Mouse (Mus musculus): ENCODE measurements around the gene Sec24a. TPM values are rescaled to one million over a fixed set of nuclear protein-coding genes. Genes with fewer than 3 reads are reported as not detected.
"Not testable (repeated sequence)": the region's sequence is repeated elsewhere in the genome, so short reads cannot be mapped to it uniquely, and the experiment has no call there.

Gene Sec24a
- polyA plus RNA-seq, 1 experiment from 2014 or later = 15.8 TPM

- Histone ChIP-seq H3K9ac (no peak overlapping the region), H3K27ac (no peak overlapping the region), H3K9me3 (no peaks in the 10 kb centered on the region), H3K36me3 (replicated peaks) (peaks cover 43% of the 10 kb centered on the region), H3K4me1 (no peaks in the 10 kb centered on the region), H3K4me2 (no peak overlapping the region), H3K4me3 (no peak overlapping the region), H3K27me3 (replicated peaks) (no peaks in the 10 kb centered on the region)
- WGBS = 92% methylated on average over 6 of the region's 6 CpGs
- ATAC-seq (replicated peaks) = no peak
These were observed 19.3 kb upstream of the Sec24a start for GRCm38 (mm10) chr11:51782721-51783120.

GRCm38 (mm10) chr11:51780773-51781267 is 17.4 kb upstream of the Sec24a start:
- Histone ChIP-seq H3K27me3 (replicated peaks) (no peaks in the 10 kb centered on the region), H3K4me1 (no peaks in the 10 kb centered on the region), H3K27ac (no peak overlapping the region), H3K4me3 (no peak overlapping the region), H3K36me3 (replicated peaks) (peaks cover 39% of the 10 kb centered on the region), H3K4me2 (no peak overlapping the region), H3K9ac (no peak overlapping the region), H3K9me3 (no peaks in the 10 kb centered on the region)
- WGBS = 92% methylated on average over 9 of the region's 9 CpGs
- no peak for ATAC-seq (replicated peaks)

GRCm38 (mm10) chr11:51777478-51777877 is 14.0 kb upstream of the Sec24a start:
- no peak for ATAC-seq (replicated peaks)
- 94% methylated on average over 5 of the region's 5 CpGs for WGBS
- Histone ChIP-seq H3K4me2 (no peak overlapping the region), H3K9me3 (no peaks in the 10 kb centered on the region), H3K4me3 (no peak overlapping the region), H3K36me3 (replicated peaks) (peaks cover 22% of the 10 kb centered on the region), H3K9ac (no peak overlapping the region), H3K27ac (no peak overlapping the region), H3K4me1 (no peaks in the 10 kb centered on the region), H3K27me3 (replicated peaks) (no peaks in the 10 kb centered on the region)

DNA sequence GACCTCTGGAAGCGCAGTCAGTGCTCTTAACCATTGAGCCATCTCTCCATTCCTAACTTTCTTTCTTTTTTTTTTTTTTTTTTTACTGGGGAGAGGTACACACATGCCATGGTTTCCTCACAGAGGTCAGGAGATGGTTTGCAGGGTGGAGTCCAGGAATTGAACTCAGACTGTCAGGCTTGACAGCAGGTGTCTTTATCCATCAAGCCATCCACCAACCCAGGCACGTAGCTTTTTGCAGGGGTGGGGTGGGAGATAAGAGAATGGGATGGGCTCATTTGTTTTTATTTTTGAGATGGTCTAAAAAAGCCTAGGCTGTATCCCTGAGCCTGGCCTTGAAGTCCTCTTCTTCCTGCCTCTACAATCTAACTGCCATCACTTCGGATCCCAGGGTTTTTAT is 12.1 kb upstream of the Sec24a start:
- Histone ChIP-seq H3K9ac (no peak overlapping the region), H3K4me3 (no peak overlapping the region), H3K4me1 (no peaks in the 10 kb centered on the region), H3K27ac (no peak overlapping the region), H3K27me3 (replicated peaks) (no peaks in the 10 kb centered on the region), H3K4me2 (no peak overlapping the region), H3K9me3 (no peaks in the 10 kb centered on the region), H3K36me3 (replicated peaks) (peaks cover 7% of the 10 kb centered on the region)
- ATAC-seq (replicated peaks) = no peak
- 90% methylated on average over 3 of the region's 3 CpGs for WGBS

- no peak overlapping the region for H3K4me3 ChIP-seq
- peaks cover 8% of the 10 kb centered on the region for H3K4me1 ChIP-seq
- WGBS = 81% methylated on average over 5 of the region's 5 CpGs
- no peak for ATAC-seq (replicated peaks)
- no peak overlapping the region for H3K27ac ChIP-seq
- no peak overlapping the region for H3K4me2 ChIP-seq
- H3K36me3 ChIP-seq (replicated peaks) = no peaks in the 10 kb centered on the region
- no peaks in the 10 kb centered on the region for H3K9me3 ChIP-seq
- no peak overlapping the region for H3K9ac ChIP-seq
- no peaks in the 10 kb centered on the region for H3K27me3 ChIP-seq (replicated peaks)
These were observed 4.9 kb upstream of the Sec24a start for GRCm38 (mm10) chr11:51768296-51768695.

DNA sequence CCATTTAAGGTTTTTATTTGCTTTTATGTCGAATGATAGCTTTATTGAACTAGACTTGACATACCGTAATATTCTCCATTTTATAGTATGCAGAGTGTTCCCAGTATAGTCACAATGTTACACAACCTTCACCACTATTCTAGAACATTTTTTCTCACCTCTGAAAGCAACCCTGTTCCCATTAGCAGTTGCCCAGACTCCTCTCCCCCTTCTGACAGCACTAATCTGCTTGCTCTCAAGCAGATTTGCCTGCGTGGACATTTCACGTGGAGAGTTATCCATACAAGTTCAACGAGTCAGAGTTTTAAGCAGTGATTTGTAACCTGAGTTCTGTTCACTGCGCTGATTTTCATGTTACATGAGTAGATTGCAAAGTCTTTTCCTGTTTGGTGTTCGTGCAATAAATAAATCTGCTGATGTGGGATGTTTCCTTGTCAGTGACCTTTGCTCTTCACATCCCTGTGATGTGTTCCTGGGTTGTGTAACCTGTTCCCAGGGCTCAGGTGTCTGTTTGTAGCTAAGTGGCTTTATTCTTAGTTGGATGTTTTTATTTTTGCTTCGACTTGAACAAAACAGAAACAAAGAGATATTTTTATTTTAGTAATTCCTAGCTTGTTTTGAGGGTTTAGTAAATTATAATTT is 4.3 kb upstream of the Sec24a start:
- ATAC-seq (replicated peaks) = no peak
- Histone ChIP-seq H3K27ac (no peak overlapping the region), H3K9ac (no peak overlapping the region), H3K9me3 (no peaks in the 10 kb centered on the region), H3K4me2 (no peak overlapping the region), H3K36me3 (replicated peaks) (no peaks in the 10 kb centered on the region), H3K4me1 (peaks cover 13% of the 10 kb centered on the region), H3K27me3 (replicated peaks) (no peaks in the 10 kb centered on the region), H3K4me3 (no peak overlapping the region)
- WGBS = 91% methylated on average over 8 of the region's 8 CpGs

GRCm38 (mm10) chr11:51764816-51765215 is 1.4 kb upstream of the Sec24a start:
- no peaks in the 10 kb centered on the region for H3K36me3 ChIP-seq (replicated peaks)
- 89% methylated on average over 4 of the region's 4 CpGs for WGBS
- 0 out of 2 replicates have a peak, but pooled peaks cover 7% of the 10 kb centered on the region for H3K27me3 ChIP-seq (replicated peaks)
- H3K4me3 ChIP-seq = no peak overlapping the region
- H3K27ac ChIP-seq = no peak overlapping the region
- H3K9ac ChIP-seq = no peak overlapping the region
- no peaks in the 10 kb centered on the region for H3K9me3 ChIP-seq
- H3K4me1 ChIP-seq = peaks cover 13% of the 10 kb centered on the region
- peak overlapping the region; percentile 89 for H3K4me2 ChIP-seq
- no peak for ATAC-seq (replicated peaks)

GRCm38 (mm10) chr11:51763955-51764354 is 521 bp upstream of the Sec24a start:
- Histone ChIP-seq H3K36me3 (replicated peaks) (no peaks in the 10 kb centered on the region), H3K4me3 (peak overlapping the region; percentile 96), H3K9me3 (no peaks in the 10 kb centered on the region), H3K4me2 (peak overlapping the region; percentile 89), H3K27ac (no peak overlapping the region), H3K27me3 (replicated peaks) (0 out of 2 replicates have a peak, but pooled peaks cover 7% of the 10 kb centered on the region), H3K4me1 (peaks cover 13% of the 10 kb centered on the region), H3K9ac (peak overlapping the region; percentile 92)
- peak; percentile 75; the same call in 1 of the 2 replicates for ATAC-seq (replicated peaks)
- WGBS = 6% methylated on average over 13 of the region's 13 CpGs

DNA sequence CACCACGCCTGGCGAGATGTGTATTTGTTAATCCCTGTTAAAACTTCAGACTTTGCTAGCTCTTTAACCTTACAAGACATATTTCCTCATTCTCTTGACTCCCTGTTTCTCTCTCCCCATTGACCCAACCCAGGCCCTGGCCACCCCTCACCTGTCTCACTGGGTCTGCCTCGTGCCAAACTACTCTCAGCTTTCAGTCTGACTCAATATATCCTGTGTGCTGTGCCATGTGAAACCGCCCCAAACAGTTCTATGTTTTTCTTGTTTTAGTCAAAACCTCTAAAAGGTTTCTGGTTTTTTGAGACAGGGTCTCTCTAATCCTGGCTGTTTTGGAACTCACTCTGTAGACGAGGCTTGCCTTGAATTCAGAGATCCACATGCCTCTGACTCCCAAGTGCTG is 2.2 kb downstream of the Sec24a start:
- no peaks in the 10 kb centered on the region for H3K36me3 ChIP-seq (replicated peaks)
- WGBS = 75% methylated on average over 5 of the region's 5 CpGs
- H3K27ac ChIP-seq = no peak overlapping the region
- H3K4me2 ChIP-seq = no peak overlapping the region
- no peak overlapping the region for H3K4me3 ChIP-seq
- H3K27me3 ChIP-seq (replicated peaks) = 0 out of 2 replicates have a peak, but pooled peaks cover 7% of the 10 kb centered on the region
- H3K9ac ChIP-seq = no peak overlapping the region
- no peaks in the 10 kb centered on the region for H3K9me3 ChIP-seq
- H3K4me1 ChIP-seq = peaks cover 16% of the 10 kb centered on the region
- ATAC-seq (replicated peaks) = no peak

DNA sequence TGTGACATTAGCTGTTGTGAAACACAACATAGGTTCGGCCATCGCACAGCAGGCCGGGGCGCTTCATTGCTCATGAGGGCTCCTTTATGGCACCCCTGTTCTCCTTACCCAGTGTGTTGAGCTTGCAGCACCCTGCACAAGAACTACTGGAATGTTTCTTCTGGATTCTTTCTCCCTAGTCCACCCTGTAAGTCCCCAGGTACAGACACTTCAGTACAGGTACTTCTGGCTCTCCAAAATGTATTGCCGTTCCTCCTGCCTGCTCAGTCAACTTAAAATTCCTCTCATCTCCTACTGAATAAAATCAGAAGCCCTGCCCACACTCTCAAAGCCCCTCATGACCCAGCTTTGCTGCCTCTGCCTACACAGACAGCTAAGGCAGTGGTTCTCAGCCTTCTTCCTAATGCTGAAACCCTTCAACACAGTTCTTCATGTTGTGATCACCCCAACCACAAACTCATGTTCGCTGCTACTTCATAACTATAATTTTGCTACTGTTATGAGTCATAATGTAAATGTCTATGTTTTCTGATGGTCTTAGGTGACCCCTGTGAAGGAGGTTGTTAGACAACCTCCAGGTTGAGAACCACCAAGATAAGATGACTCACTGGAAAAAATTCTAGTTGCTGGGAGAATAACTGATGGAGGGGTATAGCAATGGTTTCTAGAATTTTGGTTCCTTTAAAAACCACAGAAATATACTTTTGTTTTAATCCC is 3.3 kb downstream of the Sec24a start:
- no peak overlapping the region for H3K27ac ChIP-seq
- H3K4me1 ChIP-seq = peaks cover 23% of the 10 kb centered on the region
- H3K4me3 ChIP-seq = no peak overlapping the region
- H3K27me3 ChIP-seq (replicated peaks) = 0 out of 2 replicates have a peak, but pooled peaks cover 7% of the 10 kb centered on the region
- H3K9ac ChIP-seq = no peak overlapping the region
- H3K9me3 ChIP-seq = no peaks in the 10 kb centered on the region
- H3K36me3 ChIP-seq (replicated peaks) = no peaks in the 10 kb centered on the region
- WGBS = 84% methylated on average over 6 of the region's 6 CpGs
- no peak overlapping the region for H3K4me2 ChIP-seq
- no peak for ATAC-seq (replicated peaks)

DNA sequence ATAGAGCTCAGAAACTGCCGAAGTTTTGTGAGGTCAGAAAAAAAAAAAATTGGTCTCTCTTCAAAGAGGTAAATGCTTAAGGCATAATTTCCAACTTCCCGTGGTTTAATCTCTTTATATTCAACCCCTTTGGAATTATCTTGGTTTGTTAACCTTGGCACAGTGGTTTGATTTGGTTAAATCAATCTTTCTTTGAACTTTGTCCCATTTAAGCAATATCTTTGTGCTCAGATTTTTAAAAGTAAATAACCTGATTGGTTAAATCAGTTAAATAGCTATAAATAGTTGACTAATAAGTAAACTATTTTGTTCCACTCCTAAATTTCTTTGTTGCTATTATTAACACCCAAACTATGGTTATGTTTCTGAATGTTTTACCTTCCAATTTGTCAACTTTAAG is 4.2 kb downstream of the Sec24a start:
- no peaks in the 10 kb centered on the region for H3K9me3 ChIP-seq
- H3K9ac ChIP-seq = no peak overlapping the region
- ATAC-seq (replicated peaks) = no peak
- H3K4me1 ChIP-seq = peaks cover 24% of the 10 kb centered on the region
- WGBS = 85% methylated on average over 2 of the region's 2 CpGs
- no peak overlapping the region for H3K4me3 ChIP-seq
- H3K4me2 ChIP-seq = no peak overlapping the region
- H3K27me3 ChIP-seq (replicated peaks) = 0 out of 2 replicates have a peak, but pooled peaks cover 7% of the 10 kb centered on the region
- no peaks in the 10 kb centered on the region for H3K36me3 ChIP-seq (replicated peaks)
- no peak overlapping the region for H3K27ac ChIP-seq

- H3K27ac ChIP-seq; H3K9ac ChIP-seq; H3K4me2 ChIP-seq; H3K4me3 ChIP-seq; H3K36me3 ChIP-seq (replicated peaks); H3K27me3 ChIP-seq (replicated peaks); H3K9me3 ChIP-seq; ATAC-seq (replicated peaks): not testable (repeated sequence)
- peaks cover 31% of the 10 kb centered on the region for H3K4me1 ChIP-seq
- 86% methylated on average over 5 of the region's 5 CpGs for WGBS
These were observed 5.2 kb downstream of the Sec24a start for GRCm38 (mm10) chr11:51758207-51758606.
